Mouse (Mus musculus) thymus, adult 2 months (tissue): Measurements from ENCODE around the gene Cttnbp2. TPM values are rescaled to one million over a fixed set of nuclear protein-coding genes. Genes with fewer than 3 reads are reported as not detected.

Source experiments
- DNase-seq: peaks from one replicate; pipeline ENCODE4 v3.0.0; 2021
- H3K27ac ChIP-seq: fragments of 200-500 bp; 2 replicates; pipeline ENCODE4 v1.5.1; 2012; ENCODE audit warnings: low read length, control low read depth; ENCODE audit not compliant: control insufficient read depth, insufficient read depth
- H3K27me3 ChIP-seq: fragments of 200-500 bp; 2 replicates; pipeline ENCODE4 v1.6.1; 2012; ENCODE audit warnings: mild to moderate bottlenecking, low read length, moderate library complexity, mixed read lengths; ENCODE audit not compliant: control insufficient read depth, insufficient read depth
- H3K36me3 ChIP-seq: fragments of 200-500 bp; 2 replicates; pipeline ENCODE4 v1.6.1; 2012; ENCODE audit warnings: mild to moderate bottlenecking, low read length, moderate library complexity; ENCODE audit not compliant: control insufficient read depth, insufficient read depth
- H3K4me1 ChIP-seq: fragments of 200-500 bp; replicated peaks from 2 replicates; pipeline ENCODE4 v1.6.1; 2012; ENCODE audit warnings: low read length; ENCODE audit not compliant: control insufficient read depth, insufficient read depth
- H3K4me3 ChIP-seq: fragments of 200-500 bp; 2 replicates; pipeline ENCODE4 v1.5.1; 2012; ENCODE audit warnings: mild to moderate bottlenecking, low read length, control low read depth, moderate library complexity; ENCODE audit not compliant: control insufficient read depth, insufficient read depth
- CTCF ChIP-seq: fragments of 200-500 bp; IDR thresholded peaks from 2 replicates; pipeline ENCODE4 v1.5.1; 2012; ENCODE audit warnings: mild to moderate bottlenecking, control low read depth, low read length, moderate library complexity, borderline replicate concordance; ENCODE audit not compliant: control insufficient read depth, poor library complexity, insufficient read depth; ENCODE audit errors: extremely low read depth
- POLR2A ChIP-seq: fragments of 200-500 bp; IDR thresholded peaks from 2 replicates; pipeline ENCODE4 v1.6.1; 2012; ENCODE audit warnings: mild to moderate bottlenecking, low read length, control low read depth, moderate library complexity; ENCODE audit not compliant: control insufficient read depth, poor library complexity, insufficient read depth; ENCODE audit errors: extremely low read depth
- WGBS: fragments of 180-500 bp; shearing (Covaris S2); methylation state at CpG from one replicate; pipeline ENCODE4 v1.1.7; 2018; 5-methylcytosine and 5-hydroxymethylcytosine counted together
- polyA plus RNA-seq: library from polyadenylated mRNA; depleted of rRNA; stranded (reverse); fragments of >200 nt; gene quantifications from 2 replicates; pipeline ENCODE4 v1.2.3, GENCODE M21; 2012

The Cttnbp2 gene
- polyA plus RNA-seq, 1 experiment, result 0.49 TPM

DNA sequence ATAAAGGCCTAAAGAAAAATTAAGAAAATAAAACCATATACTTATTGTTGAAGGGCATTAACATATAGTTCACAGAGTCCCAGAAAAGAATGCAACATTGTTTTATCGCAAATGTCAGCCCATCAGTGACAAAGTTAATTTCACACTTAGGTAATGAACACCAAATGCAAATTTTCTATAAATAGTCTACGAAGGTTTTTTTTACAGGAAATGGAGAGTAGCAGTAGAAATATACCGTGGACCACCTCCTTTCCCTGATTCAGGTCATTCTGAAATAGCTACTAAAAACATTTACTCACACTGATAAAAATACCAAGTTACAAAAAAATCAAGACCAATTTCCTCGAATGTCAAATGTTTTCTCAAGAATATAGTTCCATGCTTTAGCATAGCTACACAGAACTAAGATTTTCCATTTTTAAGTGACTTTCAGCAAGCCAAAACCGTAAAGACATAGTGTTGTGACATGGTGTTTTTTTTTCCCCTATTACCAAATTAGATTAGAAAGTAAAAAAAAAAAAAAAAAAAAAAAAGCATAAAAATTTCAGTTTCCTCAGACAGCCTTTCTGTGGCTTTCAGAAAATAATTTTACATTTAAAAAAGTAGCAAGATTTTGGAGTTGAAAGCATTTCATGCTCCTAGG lies 64.0 kb downstream of the Cttnbp2 start:
- H3K36me3 ChIP-seq, result no peaks in the 10 kb centered on the region
- no peak for DNase-seq
- no peaks in the 10 kb centered on the region for H3K4me1 ChIP-seq
- WGBS, result 75% methylated on average over 5 of the region's 5 CpGs
- H3K4me3 ChIP-seq, result no peak overlapping the region
- no peaks in the 10 kb centered on the region for H3K27me3 ChIP-seq
- no peak overlapping the region for H3K27ac ChIP-seq
- no peak for TF ChIP-seq POLR2A
- TF ChIP-seq CTCF, result no peak

DNA sequence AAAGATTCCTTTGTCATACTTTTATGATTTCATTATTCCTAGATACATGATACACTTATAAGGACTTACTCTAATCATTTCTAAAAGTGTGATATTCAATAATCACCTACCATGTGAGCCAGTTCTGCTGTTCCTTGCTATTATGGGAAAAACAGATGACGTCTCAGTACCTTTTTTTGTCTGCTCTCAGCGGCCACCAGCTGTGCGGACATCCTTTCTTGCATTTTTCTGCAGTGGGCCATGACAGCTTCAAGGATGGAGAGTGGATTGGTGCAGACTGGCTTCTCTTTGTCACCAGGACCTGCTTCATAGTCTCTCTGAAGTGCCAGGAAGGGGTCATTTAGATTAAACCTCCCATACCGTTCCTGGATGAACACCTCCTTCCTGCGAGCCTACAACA lies 66.6 kb downstream of the Cttnbp2 start:
- Histone ChIP-seq H3K36me3 (no peaks in the 10 kb centered on the region), H3K4me1 (no peaks in the 10 kb centered on the region), H3K4me3 (no peak overlapping the region), H3K27me3 (no peaks in the 10 kb centered on the region), H3K27ac (no peak overlapping the region)
- TF ChIP-seq POLR2A, result no peak
- TF ChIP-seq CTCF, result no peak
- DNase-seq, result no peak
- 87% methylated on average over 5 of the region's 5 CpGs for WGBS

DNA sequence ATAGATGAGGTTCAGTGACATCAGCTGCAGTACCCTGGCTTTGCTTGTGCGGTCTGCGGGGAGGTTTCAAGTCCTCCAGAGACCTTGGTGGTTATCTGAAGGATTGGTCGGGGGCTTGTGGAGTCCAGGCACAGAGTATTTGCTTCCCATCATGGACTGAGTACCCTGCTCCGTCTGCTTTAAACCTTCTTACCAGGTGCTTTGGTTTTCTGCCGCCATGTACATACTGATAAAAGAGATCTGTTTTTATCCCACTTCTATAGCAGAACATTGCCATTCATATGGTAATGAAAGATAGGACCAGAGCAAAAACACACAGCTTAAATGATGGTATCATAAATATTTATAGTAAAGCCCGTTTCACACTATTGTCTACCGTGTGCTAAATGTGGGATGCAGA lies 67.7 kb downstream of the Cttnbp2 start:
- no peak for DNase-seq
- H3K4me1 ChIP-seq, result no peaks in the 10 kb centered on the region
- no peak overlapping the region for H3K4me3 ChIP-seq
- no peaks in the 10 kb centered on the region for H3K27me3 ChIP-seq
- TF ChIP-seq POLR2A (no peak), CTCF (no peak)
- H3K36me3 ChIP-seq, result no peaks in the 10 kb centered on the region
- H3K27ac ChIP-seq, result no peak overlapping the region
- WGBS, result 92% methylated on average over 7 of the region's 7 CpGs

GRCm38 (mm10) chr6:18446359-18446758 lies 68.3 kb downstream of the Cttnbp2 start:
- Histone ChIP-seq H3K27ac (no peak overlapping the region), H3K4me3 (no peak overlapping the region), H3K27me3 (no peaks in the 10 kb centered on the region), H3K4me1 (no peaks in the 10 kb centered on the region), H3K36me3 (no peaks in the 10 kb centered on the region)
- WGBS, result 84% methylated on average over 3 of the region's 3 CpGs
- TF ChIP-seq POLR2A, result no peak
- no peak for TF ChIP-seq CTCF
- no peak for DNase-seq

DNA sequence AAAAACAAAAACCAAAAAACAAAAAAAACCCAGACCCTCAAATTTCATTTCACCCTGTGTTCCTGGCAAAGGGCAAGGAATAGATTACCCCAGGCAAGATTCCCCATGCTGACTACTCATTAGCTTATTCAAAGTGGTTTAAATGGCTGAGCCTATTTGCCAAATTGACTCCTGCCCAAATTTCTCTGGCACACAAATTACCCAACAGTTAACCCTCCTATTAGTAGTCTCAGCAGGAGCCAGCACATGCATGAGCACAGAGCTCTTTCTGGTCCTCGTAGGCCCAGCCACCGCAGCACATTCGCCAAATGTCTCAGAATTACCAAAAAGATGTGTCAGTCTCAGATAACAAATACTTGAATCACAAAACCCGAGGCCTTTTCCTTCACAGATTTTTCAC lies 68.9 kb downstream of the Cttnbp2 start:
- Histone ChIP-seq H3K4me3 (no peak overlapping the region), H3K27ac (no peak overlapping the region), H3K27me3 (no peaks in the 10 kb centered on the region), H3K4me1 (no peaks in the 10 kb centered on the region), H3K36me3 (no peaks in the 10 kb centered on the region)
- no peak for DNase-seq
- TF ChIP-seq CTCF (no peak), POLR2A (no peak)
- 77% methylated on average over 4 of the region's 4 CpGs for WGBS

DNA sequence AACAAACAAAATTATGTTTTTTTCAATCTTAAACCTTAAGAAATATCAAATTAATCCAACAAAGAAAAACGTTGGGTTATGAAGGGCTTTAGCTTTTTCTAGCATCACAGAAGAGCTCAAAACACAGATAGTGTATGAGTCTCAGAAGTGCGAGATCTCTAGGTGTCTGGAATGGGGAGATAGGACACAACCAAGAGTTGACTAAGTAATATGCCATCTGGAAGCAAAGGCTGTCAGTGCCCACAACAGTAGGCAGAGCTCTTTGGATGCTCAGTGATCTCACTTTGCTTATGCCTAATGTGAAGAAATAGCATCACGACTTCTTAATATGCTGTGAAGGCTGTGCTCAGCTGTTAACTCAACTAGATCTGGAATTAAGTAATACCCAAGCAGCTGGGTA lies 72.3 kb downstream of the Cttnbp2 start:
- no peak overlapping the region for H3K27ac ChIP-seq
- DNase-seq, result no peak
- H3K4me1 ChIP-seq, result no peaks in the 10 kb centered on the region
- no peaks in the 10 kb centered on the region for H3K36me3 ChIP-seq
- no peaks in the 10 kb centered on the region for H3K27me3 ChIP-seq
- no peak overlapping the region for H3K4me3 ChIP-seq
- 89% methylated on average over 3 of the region's 3 CpGs for WGBS
- TF ChIP-seq CTCF (no peak), POLR2A (no peak)

DNA sequence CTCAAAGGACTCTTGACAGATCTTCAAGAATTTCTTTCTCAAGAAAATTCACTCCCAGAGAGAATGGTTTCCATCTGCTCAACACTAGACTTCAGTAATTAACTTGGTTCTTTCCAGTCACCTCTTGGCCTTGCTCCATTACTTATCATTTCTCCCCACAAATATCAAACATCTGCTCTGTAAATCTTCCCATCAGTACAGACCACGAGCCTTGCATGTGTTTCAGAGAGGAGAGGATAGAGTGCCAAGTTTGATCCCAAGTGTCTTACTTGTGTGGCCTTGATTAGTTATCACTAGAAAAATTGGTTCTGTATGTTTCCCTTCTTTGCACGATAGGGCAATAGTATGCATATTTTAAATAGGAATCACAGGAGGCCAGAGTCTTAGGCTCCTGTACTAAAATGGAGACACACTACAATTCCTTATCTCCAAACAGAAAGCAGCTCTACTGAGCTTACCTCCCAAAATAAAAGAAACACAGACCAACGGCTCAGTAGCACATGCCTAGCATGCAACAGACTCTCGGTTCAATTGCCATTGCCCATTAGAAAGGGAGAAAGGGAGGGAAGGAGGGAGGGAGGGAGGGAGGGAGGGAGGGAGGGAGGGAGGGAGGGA lies 73.6 kb downstream of the Cttnbp2 start:
- DNase-seq, result no peak
- Histone ChIP-seq H3K27me3 (no peaks in the 10 kb centered on the region), H3K4me1 (no peaks in the 10 kb centered on the region), H3K36me3 (no peaks in the 10 kb centered on the region), H3K4me3 (no peak overlapping the region), H3K27ac (no peak overlapping the region)
- TF ChIP-seq POLR2A (no peak), CTCF (no peak)
- WGBS, result 89% methylated on average over 4 of the region's 4 CpGs
